Mouse (Mus musculus): ENCODE measurements around the gene F13a1.
A peak's percentile ranks its signal among the peaks of the same experiment; 100 is the strongest.

F13a1 gene

GRCm38 (mm10) chr13:37050126-37050525, at the start of gene F13a1:
Gene F13a1 (minus strand): TSS chr13:37050244.
- DNase-seq = no peak

- DNase-seq = no peak
Measured at GRCm38 (mm10) chr13:37091620-37092019, 41.6 kb upstream of the F13a1 start.

GRCm38 (mm10) chr13:37089104-37089503, 39.1 kb upstream of the F13a1 start:
- peak; percentile 22 to 27 for DNase-seq

- peak; percentile 19 to 30 for DNase-seq
Measured at GRCm38 (mm10) chr13:37081506-37082241, 31.6 kb upstream of the F13a1 start.

- no peak for DNase-seq
Measured at GRCm38 (mm10) chr13:37071390-37071789, 21.3 kb upstream of the F13a1 start.

GRCm38 (mm10) chr13:37070824-37071223, 20.8 kb upstream of the F13a1 start:
- no peak for DNase-seq

GRCm38 (mm10) chr13:37060810-37061209, 10.8 kb upstream of the F13a1 start:
- DNase-seq = no peak

- no peak for DNase-seq
Measured at GRCm38 (mm10) chr13:37056662-37057061, 6.6 kb upstream of the F13a1 start.

- no peak for DNase-seq
Measured at GRCm38 (mm10) chr13:37049631-37050030, 413 bp downstream of the F13a1 start.

GRCm38 (mm10) chr13:37049018-37049417, 1.0 kb downstream of the F13a1 start:
- DNase-seq = no peak

- peak; percentile 15 to 52 for DNase-seq
Measured at GRCm38 (mm10) chr13:37045005-37045404, 5.0 kb downstream of the F13a1 start.

GRCm38 (mm10) chr13:37034745-37035144, 15.3 kb downstream of the F13a1 start:
- DNase-seq = no peak

GRCm38 (mm10) chr13:37025996-37026579, 24.0 kb downstream of the F13a1 start:
- DNase-seq = no peak

GRCm38 (mm10) chr13:37021575-37021974, 28.5 kb downstream of the F13a1 start:
- no peak for DNase-seq

GRCm38 (mm10) chr13:37010771-37011170, 39.3 kb downstream of the F13a1 start:
- no peak for DNase-seq

GRCm38 (mm10) chr13:37006224-37006623, 43.8 kb downstream of the F13a1 start:
- no peak for DNase-seq

- no peak for DNase-seq
Measured at GRCm38 (mm10) chr13:36999210-36999705, 50.8 kb downstream of the F13a1 start.

- no peak for DNase-seq
Measured at GRCm38 (mm10) chr13:36993593-36993992, 56.5 kb downstream of the F13a1 start.

- no peak for DNase-seq
Measured at GRCm38 (mm10) chr13:36988392-36988791, 61.7 kb downstream of the F13a1 start.

GRCm38 (mm10) chr13:36973016-36973415, 77.0 kb downstream of the F13a1 start:
- DNase-seq = no peak

GRCm38 (mm10) chr13:36972226-36972625, 77.8 kb downstream of the F13a1 start:
- no peak for DNase-seq

- no peak for DNase-seq
Measured at GRCm38 (mm10) chr13:36962926-36963325, 87.1 kb downstream of the F13a1 start.

GRCm38 (mm10) chr13:36958996-36959395, 91.0 kb downstream of the F13a1 start:
- no peak for DNase-seq

GRCm38 (mm10) chr13:36954937-36955336, 95.1 kb downstream of the F13a1 start:
- DNase-seq = no peak

Measured in cerebellum, postnatal 25 days (tissue).